Mouse (Mus musculus): ENCODE results near the gene Tspan18. TPM values are rescaled to one million over a fixed set of nuclear protein-coding genes. Genes with fewer than 3 reads are reported as not detected.

Tspan18 gene
- polyA plus RNA-seq, 1 experiment from 2014 or later: 17.0 TPM

DNA sequence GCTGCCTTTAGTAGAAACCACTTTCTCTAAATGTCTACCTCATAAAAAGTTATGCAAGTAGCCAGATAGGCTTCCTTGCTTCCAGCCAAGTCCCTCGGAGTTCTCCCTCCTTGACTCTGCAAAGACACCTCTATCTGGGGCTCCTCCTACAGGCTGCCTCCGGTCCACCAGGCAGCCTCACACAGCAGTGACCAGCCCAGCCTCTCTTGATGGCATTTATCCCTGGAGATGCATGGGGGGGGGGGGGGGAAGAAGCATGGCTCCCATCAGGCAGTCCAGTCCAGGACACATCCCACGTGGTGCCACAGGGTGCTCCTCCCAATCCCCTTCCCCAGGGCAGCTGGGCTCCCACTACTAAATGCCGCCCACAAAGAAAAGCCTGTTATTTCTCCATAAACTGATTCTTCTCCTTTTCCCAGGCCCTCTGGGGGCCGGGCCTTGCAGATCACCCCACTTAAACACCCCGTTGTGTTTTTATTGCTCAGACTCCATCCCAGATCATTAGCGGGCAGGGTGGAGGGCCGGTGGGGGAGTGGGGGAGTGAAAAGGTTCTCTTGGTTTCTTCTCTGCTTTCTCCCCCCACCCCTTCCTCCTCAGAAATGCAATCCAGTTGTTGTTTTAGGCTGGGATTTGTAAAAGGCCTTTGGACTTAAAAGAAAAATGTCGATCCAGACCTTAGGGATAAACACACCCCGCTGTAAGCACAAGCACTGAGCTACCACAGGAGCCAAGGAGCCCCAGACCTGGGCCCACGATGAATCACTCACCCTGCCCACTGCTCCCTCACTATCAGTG lies 55.9 kb downstream of the Tspan18 start:
- H3K9ac ChIP-seq (replicated peaks; ENCODE audit: low read depth, low read length): peak overlapping the region; percentile 7; the same call in 1 of the 2 replicates
- peaks cover 35% of the 10 kb centered on the region for H3K4me1 ChIP-seq (replicated peaks; ENCODE audit: control insufficient read depth, insufficient read depth, low read length)
- H3K4me3 ChIP-seq (replicated peaks; ENCODE audit: low read length): no peak overlapping the region
- WGBS: 7% methylated on average over 11 of the region's 11 CpGs
- ATAC-seq: peak; percentile 69
- no peaks in the 10 kb centered on the region for H3K36me3 ChIP-seq (ENCODE audit: control insufficient read depth, insufficient read depth)
- no peaks in the 10 kb centered on the region for H3K27me3 ChIP-seq (replicated peaks; ENCODE audit: control insufficient read depth, insufficient read depth, low read length)
- peak overlapping the region; percentile 35 for H3K27ac ChIP-seq (ENCODE audit: low read length)
- no peak overlapping the region for H3K4me2 ChIP-seq (ENCODE audit: low read length)
- H3K9me3 ChIP-seq (ENCODE audit: control insufficient read depth, low read length): no peaks in the 10 kb centered on the region

DNA sequence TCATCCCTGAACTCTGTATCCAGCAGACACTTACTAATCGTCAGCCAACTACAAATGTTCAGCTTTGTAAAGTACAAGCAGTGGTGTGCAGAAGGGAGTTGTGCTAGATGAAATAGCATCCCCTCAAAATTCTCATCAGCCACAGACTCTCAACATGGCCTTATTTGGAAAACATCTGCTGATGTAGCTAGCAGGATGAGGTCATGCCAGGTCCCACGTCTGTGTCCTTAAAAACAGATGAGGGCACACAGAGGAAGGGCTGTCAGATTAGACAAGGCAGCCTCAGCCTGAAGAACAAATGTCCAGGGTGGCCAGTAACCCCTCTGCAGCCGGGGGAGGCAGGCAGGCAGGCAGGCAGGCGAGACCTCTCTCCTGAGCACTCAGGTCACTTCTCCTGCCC lies 56.8 kb downstream of the Tspan18 start:
- H3K9ac ChIP-seq (replicated peaks; ENCODE audit: low read depth, low read length): no peak overlapping the region
- no peak overlapping the region for H3K4me2 ChIP-seq (ENCODE audit: low read length)
- ATAC-seq: no peak
- H3K27me3 ChIP-seq (replicated peaks; ENCODE audit: control insufficient read depth, insufficient read depth, low read length): no peaks in the 10 kb centered on the region
- H3K4me1 ChIP-seq (replicated peaks; ENCODE audit: control insufficient read depth, insufficient read depth, low read length): peaks cover 34% of the 10 kb centered on the region
- H3K9me3 ChIP-seq (ENCODE audit: control insufficient read depth, low read length): no peaks in the 10 kb centered on the region
- H3K27ac ChIP-seq (ENCODE audit: low read length): peak overlapping the region; percentile 33; the same call in 1 of the 2 replicates
- 29% methylated on average over 4 of the region's 4 CpGs for WGBS
- no peak overlapping the region for H3K4me3 ChIP-seq (replicated peaks; ENCODE audit: low read length)
- H3K36me3 ChIP-seq (ENCODE audit: control insufficient read depth, insufficient read depth): no peaks in the 10 kb centered on the region

DNA sequence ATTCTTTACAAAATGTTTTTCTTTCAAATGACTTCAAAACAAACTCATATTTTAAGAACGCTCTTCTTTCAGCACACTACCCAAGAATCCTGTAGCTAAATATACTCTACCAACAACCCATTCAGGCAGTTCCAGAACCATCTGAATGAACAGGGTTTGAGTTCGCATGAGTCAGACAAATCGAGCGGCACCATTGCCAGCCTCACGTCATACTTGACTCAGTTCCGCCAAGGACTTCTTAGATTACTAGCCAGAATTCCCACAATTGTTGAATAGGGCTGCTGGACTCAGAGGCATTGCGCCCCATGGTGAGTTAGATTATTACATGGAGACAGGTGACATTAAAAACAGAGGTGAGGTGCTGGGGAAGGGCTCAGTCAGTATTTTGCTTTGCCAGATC lies 58.3 kb downstream of the Tspan18 start:
- H3K9me3 ChIP-seq (ENCODE audit: control insufficient read depth, low read length): no peaks in the 10 kb centered on the region
- no peak overlapping the region for H3K4me2 ChIP-seq (ENCODE audit: low read length)
- no peak overlapping the region for H3K27ac ChIP-seq (ENCODE audit: low read length)
- no peaks in the 10 kb centered on the region for H3K27me3 ChIP-seq (replicated peaks; ENCODE audit: control insufficient read depth, insufficient read depth, low read length)
- ATAC-seq: no peak
- WGBS: 84% methylated on average over 7 of the region's 7 CpGs
- H3K4me1 ChIP-seq (replicated peaks; ENCODE audit: control insufficient read depth, insufficient read depth, low read length): peaks cover 34% of the 10 kb centered on the region
- H3K9ac ChIP-seq (replicated peaks; ENCODE audit: low read depth, low read length): no peak overlapping the region
- no peak overlapping the region for H3K4me3 ChIP-seq (replicated peaks; ENCODE audit: low read length)
- H3K36me3 ChIP-seq (ENCODE audit: control insufficient read depth, insufficient read depth): no peaks in the 10 kb centered on the region

DNA sequence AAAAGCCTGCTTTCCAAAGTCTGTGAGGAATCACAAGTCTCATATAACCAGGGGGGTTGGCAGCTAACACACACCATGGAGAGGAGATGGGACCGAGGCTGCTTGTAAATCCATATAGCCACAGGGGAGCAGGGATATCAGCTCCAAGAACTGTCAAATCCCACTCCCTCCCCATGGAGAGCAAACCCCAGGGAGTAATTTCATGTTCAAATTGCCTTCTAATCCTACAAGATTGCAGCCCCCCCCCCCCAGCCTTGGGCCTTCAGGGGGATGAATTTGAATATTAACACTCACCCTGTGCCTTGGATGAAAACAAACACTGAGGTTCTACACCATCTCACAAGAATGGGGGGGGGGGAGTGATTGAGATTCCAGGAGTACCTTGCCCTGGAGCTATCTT lies 60.4 kb downstream of the Tspan18 start:
- Histone ChIP-seq H3K9me3 (ENCODE audit: control insufficient read depth, low read length) (no peaks in the 10 kb centered on the region), H3K27me3 (replicated peaks; ENCODE audit: control insufficient read depth, insufficient read depth, low read length) (no peaks in the 10 kb centered on the region), H3K4me2 (ENCODE audit: low read length) (no peak overlapping the region), H3K36me3 (ENCODE audit: control insufficient read depth, insufficient read depth) (no peaks in the 10 kb centered on the region), H3K9ac (replicated peaks; ENCODE audit: low read depth, low read length) (no peak overlapping the region), H3K4me1 (replicated peaks; ENCODE audit: control insufficient read depth, insufficient read depth, low read length) (peaks cover 22% of the 10 kb centered on the region), H3K27ac (ENCODE audit: low read length) (no peak overlapping the region), H3K4me3 (replicated peaks; ENCODE audit: low read length) (no peak overlapping the region)
- WGBS: 46% methylated on average over 1 of the region's 1 CpGs
- no peak for ATAC-seq

DNA sequence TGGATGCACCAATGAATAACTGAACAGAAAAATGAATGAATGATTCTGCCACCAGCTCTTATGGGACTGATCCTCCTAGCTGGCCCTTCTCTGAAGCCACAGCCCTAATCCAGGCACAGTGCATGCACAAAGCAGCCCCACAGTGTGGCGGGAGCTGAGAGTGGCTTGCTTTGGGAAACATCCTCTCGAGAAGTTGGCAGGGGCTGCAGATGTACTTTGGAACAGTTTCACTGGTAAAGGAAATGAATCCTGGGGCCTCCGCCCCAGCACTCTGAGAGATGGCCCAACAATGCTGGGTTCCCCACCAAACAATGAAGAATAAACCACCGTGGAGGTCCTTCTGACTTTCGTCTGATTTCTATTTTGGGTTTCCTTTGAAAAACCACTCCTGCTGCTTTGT lies 64.2 kb downstream of the Tspan18 start:
- Histone ChIP-seq H3K36me3 (ENCODE audit: control insufficient read depth, insufficient read depth) (no peaks in the 10 kb centered on the region), H3K9me3 (ENCODE audit: control insufficient read depth, low read length) (no peaks in the 10 kb centered on the region), H3K9ac (replicated peaks; ENCODE audit: low read depth, low read length) (no peak overlapping the region), H3K4me2 (ENCODE audit: low read length) (no peak overlapping the region), H3K27me3 (replicated peaks; ENCODE audit: control insufficient read depth, insufficient read depth, low read length) (no peaks in the 10 kb centered on the region), H3K4me1 (replicated peaks; ENCODE audit: control insufficient read depth, insufficient read depth, low read length) (peaks cover 17% of the 10 kb centered on the region), H3K4me3 (replicated peaks; ENCODE audit: low read length) (no peak overlapping the region), H3K27ac (ENCODE audit: low read length) (no peak overlapping the region)
- ATAC-seq: no peak
- WGBS: 34% methylated on average over 5 of the region's 5 CpGs

DNA sequence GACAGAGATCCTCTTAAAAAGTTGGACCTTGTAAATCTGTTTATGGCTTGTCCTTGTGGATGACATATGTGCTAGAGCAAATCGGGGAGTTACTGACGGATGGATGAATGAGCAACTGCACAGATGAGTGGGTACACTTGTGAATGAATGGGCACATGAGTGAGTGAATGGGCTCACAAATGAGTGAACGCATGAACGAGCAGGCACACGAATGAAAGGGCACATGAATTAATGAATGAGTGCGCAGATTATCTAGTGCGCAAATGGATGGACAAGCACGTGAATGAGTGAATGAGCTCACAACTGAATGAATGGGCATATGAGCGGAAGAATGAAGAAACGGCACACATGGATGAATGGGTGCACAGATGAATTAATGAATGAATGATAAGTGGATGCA lies 64.7 kb downstream of the Tspan18 start:
- no peaks in the 10 kb centered on the region for H3K36me3 ChIP-seq (ENCODE audit: control insufficient read depth, insufficient read depth)
- 50% methylated on average over 10 of the region's 10 CpGs for WGBS
- no peak overlapping the region for H3K9ac ChIP-seq (replicated peaks; ENCODE audit: low read depth, low read length)
- no peak overlapping the region for H3K4me3 ChIP-seq (replicated peaks; ENCODE audit: low read length)
- no peak overlapping the region for H3K27ac ChIP-seq (ENCODE audit: low read length)
- ATAC-seq: no peak
- H3K4me2 ChIP-seq (ENCODE audit: low read length): no peak overlapping the region
- H3K9me3 ChIP-seq (ENCODE audit: control insufficient read depth, low read length): no peaks in the 10 kb centered on the region
- peaks cover 17% of the 10 kb centered on the region for H3K4me1 ChIP-seq (replicated peaks; ENCODE audit: control insufficient read depth, insufficient read depth, low read length)
- no peaks in the 10 kb centered on the region for H3K27me3 ChIP-seq (replicated peaks; ENCODE audit: control insufficient read depth, insufficient read depth, low read length)

DNA sequence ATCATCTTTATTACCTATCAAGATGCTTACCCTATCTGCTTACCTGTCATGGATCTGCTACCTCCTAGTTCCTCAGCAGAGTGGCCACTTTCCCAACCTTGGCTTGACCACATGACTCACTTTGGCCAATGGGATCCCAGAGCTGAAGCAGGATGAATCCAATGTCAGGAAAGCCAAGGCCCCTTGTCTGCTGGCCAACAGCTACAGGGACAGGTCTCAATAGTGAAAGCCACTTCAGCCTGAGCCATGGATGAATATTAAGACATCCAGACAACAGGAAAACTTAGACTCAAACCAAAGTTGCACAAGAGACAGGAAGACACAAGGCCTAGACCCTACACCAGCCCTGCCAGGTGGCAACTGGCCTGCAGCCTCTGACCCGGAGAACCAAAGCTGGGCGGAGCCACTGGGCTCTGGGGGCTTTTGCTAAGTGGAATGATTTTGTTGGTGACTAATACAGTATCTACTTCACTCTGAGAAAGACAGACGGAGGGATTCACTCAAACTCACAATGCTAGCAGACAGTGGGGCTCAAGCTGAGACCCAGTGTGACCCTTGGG lies 65.5 kb downstream of the Tspan18 start:
- Histone ChIP-seq H3K36me3 (ENCODE audit: control insufficient read depth, insufficient read depth) (no peaks in the 10 kb centered on the region), H3K4me1 (replicated peaks; ENCODE audit: control insufficient read depth, insufficient read depth, low read length) (peaks cover 17% of the 10 kb centered on the region), H3K4me2 (ENCODE audit: low read length) (no peak overlapping the region), H3K4me3 (replicated peaks; ENCODE audit: low read length) (no peak overlapping the region), H3K9ac (replicated peaks; ENCODE audit: low read depth, low read length) (no peak overlapping the region), H3K27ac (ENCODE audit: low read length) (no peak overlapping the region), H3K9me3 (ENCODE audit: control insufficient read depth, low read length) (no peaks in the 10 kb centered on the region), H3K27me3 (replicated peaks; ENCODE audit: control insufficient read depth, insufficient read depth, low read length) (no peaks in the 10 kb centered on the region)
- no peak for ATAC-seq
- 83% methylated on average over 3 of the region's 3 CpGs for WGBS

DNA sequence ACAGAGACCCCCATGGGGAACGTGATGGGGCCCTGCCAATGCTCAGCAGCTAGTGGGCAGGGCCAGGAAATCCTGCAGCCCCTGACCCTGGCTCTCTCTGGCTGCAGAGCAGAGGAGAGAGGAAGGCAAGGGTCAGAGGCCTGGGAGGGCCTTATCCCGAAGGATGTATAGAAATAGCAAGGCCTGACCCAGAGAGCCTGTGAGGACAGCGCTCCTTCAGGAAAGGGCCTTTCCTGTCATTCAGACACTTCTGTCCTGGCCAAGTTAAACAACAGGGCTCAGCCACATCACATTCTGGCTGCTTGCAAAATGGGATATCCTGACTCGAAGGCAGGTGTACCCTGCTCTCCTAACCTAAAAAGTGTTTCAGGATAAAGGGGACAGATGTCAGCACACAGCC lies 66.5 kb downstream of the Tspan18 start:
- H3K27ac ChIP-seq (ENCODE audit: low read length): no peak overlapping the region
- no peak overlapping the region for H3K9ac ChIP-seq (replicated peaks; ENCODE audit: low read depth, low read length)
- 56% methylated on average over 4 of the region's 4 CpGs for WGBS
- ATAC-seq: no peak
- H3K4me2 ChIP-seq (ENCODE audit: low read length): no peak overlapping the region
- H3K4me1 ChIP-seq (replicated peaks; ENCODE audit: control insufficient read depth, insufficient read depth, low read length): peaks cover 17% of the 10 kb centered on the region
- H3K9me3 ChIP-seq (ENCODE audit: control insufficient read depth, low read length): no peaks in the 10 kb centered on the region
- no peaks in the 10 kb centered on the region for H3K36me3 ChIP-seq (ENCODE audit: control insufficient read depth, insufficient read depth)
- no peaks in the 10 kb centered on the region for H3K27me3 ChIP-seq (replicated peaks; ENCODE audit: control insufficient read depth, insufficient read depth, low read length)
- no peak overlapping the region for H3K4me3 ChIP-seq (replicated peaks; ENCODE audit: low read length)

DNA sequence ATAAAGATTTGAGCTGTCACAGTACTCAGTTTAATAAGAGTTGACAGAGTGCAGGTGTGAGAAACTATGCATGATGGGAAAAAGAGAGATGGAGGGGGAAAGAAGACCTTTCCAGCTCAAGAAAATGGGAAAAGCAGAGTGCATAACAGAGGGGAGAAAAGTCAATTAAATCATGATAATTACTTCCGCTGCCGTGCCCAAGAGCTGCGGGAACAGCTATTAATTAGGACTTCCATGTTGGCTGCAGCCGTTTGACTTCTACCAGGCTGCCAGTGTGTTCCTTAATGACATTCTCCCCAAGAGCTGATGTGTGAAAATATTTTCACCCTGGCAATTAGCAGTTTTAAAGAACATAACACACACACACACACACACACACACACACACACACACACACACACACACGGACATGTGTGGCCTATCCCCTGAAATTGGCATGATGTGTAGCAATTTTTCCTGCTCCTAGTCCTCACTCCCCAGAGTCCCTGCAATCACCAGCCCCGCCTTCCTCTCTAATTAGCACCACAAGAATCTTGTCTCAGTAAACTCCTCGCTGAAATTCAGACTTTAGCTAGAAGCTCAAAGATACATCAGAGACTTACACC lies 67.6 kb downstream of the Tspan18 start:
- no peaks in the 10 kb centered on the region for H3K27me3 ChIP-seq (replicated peaks; ENCODE audit: control insufficient read depth, insufficient read depth, low read length)
- H3K9ac ChIP-seq (replicated peaks; ENCODE audit: low read depth, low read length): no peak overlapping the region

More for the DNA sequence above, 67.6 kb downstream of the Tspan18 start:
- no peaks in the 10 kb centered on the region for H3K36me3 ChIP-seq (ENCODE audit: control insufficient read depth, insufficient read depth)
- H3K4me1 ChIP-seq (replicated peaks; ENCODE audit: control insufficient read depth, insufficient read depth, low read length): peaks cover 18% of the 10 kb centered on the region
- H3K4me3 ChIP-seq (replicated peaks; ENCODE audit: low read length): no peak overlapping the region
- H3K9me3 ChIP-seq (ENCODE audit: control insufficient read depth, low read length): no peaks in the 10 kb centered on the region
- peak; percentile 32; the same call in 1 of the 2 replicates for ATAC-seq
- H3K4me2 ChIP-seq (ENCODE audit: low read length): no peak overlapping the region
- no peak overlapping the region for H3K27ac ChIP-seq (ENCODE audit: low read length)
- WGBS: 11% methylated on average over 7 of the region's 7 CpGs
